Mouse (Mus musculus): Measurements from ENCODE around the gene Gpsm1. TPM values are rescaled to one million over a fixed set of nuclear protein-coding genes. Genes with fewer than 3 reads are reported as not detected.

Gpsm1 gene
- polyA plus RNA-seq, 1 experiment from 2014 or later = 23.3 TPM

DNA sequence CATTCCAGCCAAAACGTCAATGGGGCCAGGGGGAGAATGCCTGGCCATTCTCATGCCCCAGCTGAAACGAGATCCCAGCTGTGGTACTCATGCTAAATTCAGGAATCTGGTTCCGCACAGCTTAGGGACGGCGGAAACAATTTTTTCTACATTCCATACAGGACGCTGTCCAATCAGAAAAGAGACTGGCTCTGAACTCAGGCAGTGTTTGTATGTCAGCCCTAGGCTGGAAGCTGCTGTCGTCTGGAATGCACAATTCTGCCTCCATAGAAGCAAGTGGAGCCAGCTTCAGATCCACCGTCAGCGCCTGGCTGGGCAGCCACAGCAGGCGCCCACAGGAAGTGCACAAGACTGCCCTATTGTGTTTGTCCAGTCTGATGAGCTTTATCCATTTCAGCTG lies 5.6 kb upstream of the Gpsm1 start:
- CTCF ChIA-PET = interaction anchor here (1.1 kb wide), 1 partner anchor 156 kb away, joined by 3 read pairs; no protein-coding TSS in a partner anchor
- TF ChIP-seq CTCF (IDR thresholded peaks at IDR 0.05) = no peak
- DNase-seq (ENCODE audit: low read depth, low spot score) = no peak
- in situ Hi-C loops (cut with MboI; ENCODE audit: low pct_unique_long_range_greater_than_20kb) = loop anchor here (10.0 kb wide), 1 partner anchor 255 kb away; no protein-coding TSS in a partner anchor
- ATAC-seq = no peak
- no peaks in the 10 kb centered on the region for H3K27me3 ChIP-seq
- POLR2A ChIA-PET = no interaction called here

DNA sequence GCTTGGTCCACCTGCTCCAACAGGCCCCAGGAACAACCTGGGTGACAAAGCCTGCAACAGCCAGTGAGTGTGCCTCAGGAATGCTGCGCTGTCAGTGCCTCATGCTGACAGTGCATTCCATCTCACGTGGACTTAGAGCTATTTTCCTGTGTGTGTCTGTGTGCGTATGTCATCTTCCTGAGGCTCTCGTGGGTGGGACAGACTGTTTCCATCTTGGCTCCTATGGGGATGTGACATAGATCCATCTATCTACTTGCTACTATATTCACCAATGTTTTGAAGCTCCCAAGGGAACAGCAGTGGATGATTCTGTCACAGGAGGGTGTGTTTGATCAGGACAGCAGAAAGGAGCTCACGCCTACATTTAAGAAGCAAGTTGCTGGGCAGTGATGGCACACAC lies 3.4 kb upstream of the Gpsm1 start:
- no peak for DNase-seq (ENCODE audit: low read depth, low spot score)
- H3K27me3 ChIP-seq = no peaks in the 10 kb centered on the region
- ChIA-PET CTCF (no interaction called here), POLR2A (no interaction called here)
- TF ChIP-seq CTCF (IDR thresholded peaks at IDR 0.05) = no peak
- no peak for ATAC-seq
- in situ Hi-C loops (cut with MboI; ENCODE audit: low pct_unique_long_range_greater_than_20kb) = loop anchor here (10.0 kb wide), 1 partner anchor 253 kb away; no protein-coding TSS in a partner anchor

DNA sequence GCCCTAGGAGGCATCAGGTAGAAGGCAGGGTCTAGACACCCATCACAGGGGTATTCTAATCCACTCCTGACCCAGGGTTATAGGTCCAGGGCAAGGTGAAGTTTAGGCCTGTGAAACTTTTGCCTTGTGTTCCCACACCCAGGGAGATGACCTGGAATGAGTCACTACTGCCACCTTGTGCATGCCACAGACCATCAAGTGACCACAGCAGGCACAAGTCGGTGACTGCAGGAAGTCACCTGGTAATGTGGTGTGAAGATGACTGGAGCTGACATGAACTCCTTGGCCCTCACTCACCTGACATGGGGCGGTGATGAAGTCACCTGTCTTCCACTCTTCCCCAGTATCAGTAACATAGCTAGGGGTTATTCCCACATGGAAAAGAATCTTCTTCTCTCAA lies 2.5 kb upstream of the Gpsm1 start:
- ATAC-seq = no peak
- in situ Hi-C loops (cut with MboI; ENCODE audit: low pct_unique_long_range_greater_than_20kb) = loop anchor here (10.0 kb wide), 1 partner anchor 252 kb away; no protein-coding TSS in a partner anchor
- POLR2A ChIA-PET = no interaction called here
- H3K27me3 ChIP-seq = no peaks in the 10 kb centered on the region
- no peak for DNase-seq (ENCODE audit: low read depth, low spot score)
- CTCF ChIA-PET = no interaction called here
- no peak for TF ChIP-seq CTCF (IDR thresholded peaks at IDR 0.05)

DNA sequence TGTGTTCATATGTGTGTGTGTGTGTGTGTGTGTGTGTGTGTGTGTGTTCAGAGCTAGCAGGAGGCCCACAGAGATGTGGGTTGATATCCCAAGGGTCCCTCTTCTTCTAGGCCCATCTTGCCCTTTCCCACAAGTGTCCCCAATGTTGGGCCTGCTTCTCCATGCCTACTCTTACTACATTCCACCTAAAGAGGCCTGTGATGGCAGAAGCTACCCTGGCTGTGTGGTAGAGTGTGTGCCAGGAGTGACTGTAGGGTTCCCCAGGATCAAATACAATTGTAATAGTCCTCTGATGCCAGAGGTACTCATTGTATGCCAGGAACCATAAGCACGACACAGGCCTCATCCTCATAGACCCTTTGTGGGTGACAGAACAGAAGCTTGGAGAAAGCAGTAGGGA lies 1.9 kb upstream of the Gpsm1 start:
- ChIA-PET CTCF (no interaction called here), POLR2A (no interaction called here)
- in situ Hi-C loops (cut with MboI; ENCODE audit: low pct_unique_long_range_greater_than_20kb) = loop anchor here (10.0 kb wide), 1 partner anchor 251 kb away; no protein-coding TSS in a partner anchor
- no peaks in the 10 kb centered on the region for H3K27me3 ChIP-seq
- DNase-seq (ENCODE audit: low read depth, low spot score) = no peak
- TF ChIP-seq CTCF (IDR thresholded peaks at IDR 0.05) = no peak
- no peak for ATAC-seq

DNA sequence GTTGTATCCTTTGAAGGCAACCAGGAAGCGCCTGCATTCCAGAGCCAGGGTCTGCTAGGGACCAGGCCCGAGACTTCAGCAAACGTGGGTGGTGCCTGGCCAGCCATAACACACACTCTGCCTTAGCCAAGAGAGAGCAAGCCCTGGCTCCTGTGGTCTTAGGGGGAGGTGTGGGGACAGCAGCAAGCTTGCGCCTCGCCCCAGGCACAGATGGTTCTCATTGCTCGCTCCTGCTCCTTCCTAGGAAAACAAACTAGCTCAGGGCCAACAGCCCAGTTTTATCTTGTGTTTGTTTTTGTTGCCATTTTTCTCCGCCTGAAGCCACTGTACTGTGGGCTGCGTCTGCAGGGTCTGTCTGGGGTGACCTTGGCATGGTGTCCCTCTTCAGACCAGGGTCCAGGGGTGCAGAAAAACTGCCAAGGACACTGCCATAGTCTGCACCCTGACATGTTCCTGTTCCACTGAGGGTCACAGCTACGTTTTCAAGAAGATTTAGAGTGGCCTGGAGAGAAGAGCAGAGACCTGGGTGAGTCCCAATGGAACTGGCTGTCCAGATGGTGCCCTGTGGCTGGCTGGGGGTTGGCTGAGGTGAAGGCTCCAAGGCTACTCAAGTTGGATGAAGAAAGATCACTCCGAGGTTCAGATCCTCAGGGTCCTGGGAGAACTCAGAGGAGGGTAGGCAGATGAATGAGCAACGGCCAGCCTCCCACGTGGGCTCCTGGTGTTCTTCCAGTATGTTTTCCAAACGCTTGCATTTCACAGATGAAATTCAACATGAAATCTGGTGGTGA lies 839 bp upstream of the Gpsm1 start:
- CTCF ChIA-PET = no interaction called here
- no peaks in the 10 kb centered on the region for H3K27me3 ChIP-seq
- in situ Hi-C loops (cut with MboI; ENCODE audit: low pct_unique_long_range_greater_than_20kb) = loop anchor here (10.0 kb wide), 1 partner anchor 250 kb away; no protein-coding TSS in a partner anchor
- TF ChIP-seq CTCF (IDR thresholded peaks at IDR 0.05) = no peak
- POLR2A ChIA-PET = no interaction called here
- ATAC-seq (no peak), DNase-seq (ENCODE audit: low read depth, low spot score) (no peak)

DNA sequence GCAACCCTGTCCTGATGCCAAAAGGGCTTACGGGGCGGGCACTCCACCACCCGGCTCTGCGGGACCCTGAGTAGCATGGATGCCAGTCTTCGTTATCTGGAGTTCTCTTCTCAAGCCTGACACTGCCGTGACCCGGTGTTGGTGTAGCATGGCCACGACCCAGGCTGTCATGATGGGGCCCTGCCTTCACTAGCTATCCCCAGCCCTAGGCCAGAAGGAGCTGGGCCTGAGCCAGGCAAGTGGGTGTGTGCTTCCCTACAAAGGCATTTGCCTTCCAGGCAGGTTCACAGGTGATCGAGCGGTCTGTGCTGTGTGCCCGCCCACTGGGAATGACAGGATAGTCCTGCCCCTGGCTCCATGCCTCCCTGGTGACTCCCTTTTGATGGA lies 603 bp downstream of the Gpsm1 start:
- in situ Hi-C loops (cut with MboI; ENCODE audit: low pct_unique_long_range_greater_than_20kb) = loop anchor here (10.0 kb wide), 1 partner anchor 249 kb away; no protein-coding TSS in a partner anchor
- ATAC-seq = peak; percentile 28
- no peaks in the 10 kb centered on the region for H3K27me3 ChIP-seq
- ChIA-PET POLR2A (interaction anchor here (0.6 kb wide), 1 partner anchor 22 kb away, joined by 3 read pairs; no protein-coding TSS in a partner anchor), CTCF (interaction anchor here (1.5 to 2.5 kb wide), 3 partner anchors 10 to 93 kb away, joined by 4 to 16 read pairs (median 6); partner anchors contain the start of gene Inpp5e)
- TF ChIP-seq CTCF (IDR thresholded peaks at IDR 0.05) = no peak
- no peak for DNase-seq (ENCODE audit: low read depth, low spot score)

DNA sequence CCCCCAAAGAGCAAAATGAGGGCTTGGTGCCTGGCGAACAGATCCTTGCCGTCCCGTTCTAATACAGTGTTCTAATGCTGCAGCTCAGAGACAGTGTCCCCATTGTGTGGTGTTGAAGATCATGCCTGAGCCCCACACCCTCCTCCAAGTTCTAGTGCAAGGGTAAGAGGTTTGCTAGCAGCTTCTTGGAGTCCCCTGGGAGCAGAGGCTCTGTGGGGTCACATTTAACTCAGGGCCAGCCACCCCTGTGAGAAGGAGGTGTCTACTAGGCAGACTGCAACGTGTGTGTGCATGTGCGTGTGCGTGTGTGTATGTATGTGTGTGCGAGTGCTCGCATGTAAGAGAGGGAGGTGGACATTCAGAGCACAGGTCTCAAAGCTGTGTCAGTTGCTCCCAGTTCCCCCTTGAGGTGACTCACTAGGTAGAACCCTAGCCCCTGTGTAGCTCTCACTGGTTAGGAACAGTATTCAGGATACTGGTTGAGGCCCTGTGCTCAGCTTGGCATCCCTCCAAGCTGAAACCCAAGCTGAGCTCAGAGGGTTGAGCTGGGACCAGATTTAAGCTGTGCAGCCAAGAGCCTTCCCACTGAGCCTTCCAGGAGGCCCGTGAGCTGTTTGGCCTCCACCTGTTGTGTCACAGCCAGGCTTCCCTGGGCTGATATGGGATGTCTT lies 1.4 kb downstream of the Gpsm1 start:
- peak; percentile 3 for ATAC-seq

DNA sequence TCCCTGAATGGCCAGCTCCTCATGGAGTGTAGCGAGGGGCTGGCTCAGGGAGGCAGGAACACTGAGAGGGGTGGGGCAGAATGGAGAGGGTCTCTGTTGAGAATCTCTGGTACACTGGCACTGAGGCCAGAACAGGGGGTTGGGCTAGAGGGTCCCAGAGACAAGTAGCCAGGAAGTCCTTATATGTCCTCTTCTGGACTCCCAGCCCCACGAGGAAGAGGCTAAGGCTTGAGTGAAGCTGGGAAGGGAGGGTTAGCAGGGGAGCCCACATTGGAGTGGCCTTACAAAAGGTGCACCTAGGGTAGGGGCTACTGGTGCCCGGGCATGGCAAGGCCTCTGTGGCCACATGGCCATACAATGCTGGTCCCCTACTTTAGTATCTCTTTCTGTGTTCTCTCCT lies 2.1 kb downstream of the Gpsm1 start:
- CTCF ChIA-PET = interaction anchor here (1.5 to 2.5 kb wide), 4 partner anchors 8 to 163 kb away, joined by 4 to 16 read pairs (median 5); partner anchors contain the start of gene Inpp5e
- in situ Hi-C loops (cut with MboI; ENCODE audit: low pct_unique_long_range_greater_than_20kb) = loop anchor here (10.0 kb wide), 1 partner anchor 247 kb away; no protein-coding TSS in a partner anchor

More for the DNA sequence above, 1.4 kb downstream of the Gpsm1 start:
- CTCF ChIA-PET = interaction anchor here (1.5 to 2.5 kb wide), 4 partner anchors 9 to 163 kb away, joined by 4 to 16 read pairs (median 5); partner anchors contain the start of gene Inpp5e
- DNase-seq (ENCODE audit: low read depth, low spot score) = no peak
- TF ChIP-seq CTCF (IDR thresholded peaks at IDR 0.05) = no peak
- in situ Hi-C loops (cut with MboI; ENCODE audit: low pct_unique_long_range_greater_than_20kb) = loop anchor here (10.0 kb wide), 1 partner anchor 248 kb away; no protein-coding TSS in a partner anchor
- no peaks in the 10 kb centered on the region for H3K27me3 ChIP-seq
- POLR2A ChIA-PET = no interaction called here

DNA sequence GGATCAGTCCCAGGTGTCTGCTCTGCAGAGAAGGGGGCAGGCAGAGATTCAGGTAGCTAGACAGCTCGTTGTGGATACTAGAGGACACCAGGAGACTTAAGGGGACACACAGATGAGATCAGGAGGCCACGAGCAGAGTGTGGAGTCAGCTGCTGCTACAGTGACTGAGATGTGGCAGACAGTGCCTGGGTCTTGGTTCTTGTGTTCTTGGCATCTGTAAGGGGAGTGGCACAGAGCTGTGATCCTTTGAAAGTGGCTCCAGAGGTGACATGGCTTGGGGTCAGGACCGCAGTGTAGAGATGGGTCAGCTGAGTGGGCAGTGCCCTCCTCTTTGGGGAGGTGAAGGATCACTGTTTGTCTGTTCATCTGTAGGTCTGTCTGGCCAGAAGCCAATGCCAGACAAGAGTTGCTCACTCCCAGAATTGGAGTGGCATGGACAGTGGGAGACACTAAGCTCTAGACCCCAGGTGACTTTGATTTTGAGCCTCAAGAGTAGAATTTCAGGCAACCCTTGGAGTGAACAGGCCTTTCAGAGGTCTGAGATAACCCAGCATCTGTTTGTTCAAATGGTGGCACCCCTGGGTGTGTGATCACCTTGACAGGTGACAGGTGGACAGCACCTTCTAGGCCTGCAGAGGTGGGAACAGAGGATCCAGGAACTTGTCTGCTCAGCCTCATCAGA lies 2.8 kb downstream of the Gpsm1 start:
- CTCF ChIA-PET = interaction anchor here (1.6 to 2.5 kb wide), 2 partner anchors 7 to 164 kb away, joined by 4 to 16 read pairs; no protein-coding TSS in a partner anchor
- DNase-seq (ENCODE audit: low read depth, low spot score) (no peak), ATAC-seq (no peak)
- in situ Hi-C loops (cut with MboI; ENCODE audit: low pct_unique_long_range_greater_than_20kb) = loop anchor here (10.0 kb wide), 1 partner anchor 247 kb away; no protein-coding TSS in a partner anchor
- no peak for TF ChIP-seq CTCF (IDR thresholded peaks at IDR 0.05)
- POLR2A ChIA-PET = interaction anchor here (1.6 kb wide), 1 partner anchor 34 kb away, joined by 4 read pairs; the partner anchor contains the start of gene Dnlz
- H3K27me3 ChIP-seq = no peaks in the 10 kb centered on the region

More for the DNA sequence above, 2.1 kb downstream of the Gpsm1 start:
- POLR2A ChIA-PET = no interaction called here
- no peak for ATAC-seq
- H3K27me3 ChIP-seq = no peaks in the 10 kb centered on the region
- DNase-seq (ENCODE audit: low read depth, low spot score) = no peak
- no peak for TF ChIP-seq CTCF (IDR thresholded peaks at IDR 0.05)

DNA sequence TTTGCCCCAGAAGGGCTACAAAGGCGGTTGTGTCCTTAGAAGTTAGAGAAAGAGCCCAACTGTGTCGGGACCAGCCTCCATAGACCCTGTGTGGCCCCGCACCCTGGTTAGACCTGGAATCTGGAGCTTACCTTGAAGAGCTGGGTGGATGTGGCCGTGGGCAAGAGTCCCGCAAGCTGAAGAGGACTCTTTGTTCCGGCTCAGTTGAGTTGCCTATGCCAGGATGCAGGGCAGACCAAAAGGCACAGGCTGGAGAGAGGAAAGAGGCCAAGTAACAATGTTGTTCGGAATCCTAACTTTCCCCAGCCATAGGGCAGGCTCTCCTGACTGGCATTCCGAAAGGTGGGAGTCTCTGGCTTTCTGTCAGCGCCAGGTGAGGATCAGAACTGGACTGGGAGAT lies 3.8 kb downstream of the Gpsm1 start:
- no peaks in the 10 kb centered on the region for H3K27me3 ChIP-seq
- ChIA-PET CTCF (no interaction called here), POLR2A (interaction anchor here (1.6 kb wide), 1 partner anchor 33 kb away, joined by 4 read pairs; the partner anchor contains the start of gene Dnlz)
- in situ Hi-C loops (cut with MboI; ENCODE audit: low pct_unique_long_range_greater_than_20kb) = loop anchor here (10.0 kb wide), 1 partner anchor 246 kb away; no protein-coding TSS in a partner anchor
- no peak for TF ChIP-seq CTCF (IDR thresholded peaks at IDR 0.05)
- no peak for DNase-seq (ENCODE audit: low read depth, low spot score)
- no peak for ATAC-seq
